Mouse (Mus musculus) liver, embryonic 14.5 days (tissue): ENCODE measurements around the gene Tmod4. TPM values are rescaled to one million over a fixed set of nuclear protein-coding genes. Genes with fewer than 3 reads are reported as not detected.
A peak's percentile ranks its signal among the peaks of the same experiment; 100 is the strongest.
"Not testable (repeated sequence)": the region's sequence is repeated elsewhere in the genome, so short reads cannot be mapped to it uniquely, and the experiment has no call there.

Source experiments
- ATAC-seq: fragments of 200-750 bp; cut with Nextera tagmentation; 2 replicates; pipeline ENCODE4 v1.8.0; 2017; ENCODE audit warnings: moderate number of reproducible peaks, mild to moderate bottlenecking, moderate library complexity; ENCODE audit not compliant: insufficient read depth
- DNase-seq, 3 experiments: peaks; one replicate each; pipeline ENCODE4 v3.0.0-alpha.2; 2012 to 2013; ENCODE audit warnings: low read depth in 3 of 3, low spot score in 3 of 3
- H3K27ac ChIP-seq: fragments of 300-500 bp; sonication (generic); 2 replicates; pipeline ENCODE4 v1.5.1; 2014; ENCODE audit warnings: moderate library complexity, mild to moderate bottlenecking, control low read depth, inconsistent platforms
- H3K27me3 ChIP-seq: fragments of 300-500 bp; sonication (generic); 2 replicates; pipeline ENCODE4 v1.6.1; 2014; ENCODE audit warnings: mild to moderate bottlenecking, low read length, moderate library complexity; ENCODE audit not compliant: control insufficient read depth, insufficient read depth
- H3K36me3 ChIP-seq: fragments of 300-500 bp; sonication (generic); replicated peaks from 2 replicates; pipeline ENCODE4 v1.6.1; 2014; ENCODE audit warnings: low read depth; ENCODE audit not compliant: control insufficient read depth, insufficient read depth
- H3K4me1 ChIP-seq, 2 experiments: fragments of 200-500 bp in 1 of 2; fragments of 300-500 bp in 1 of 2; sonication (generic) in 1 of 2; replicated peaks; 2 replicates each; pipeline ENCODE4 v1.6.1; 2012 to 2014; ENCODE audit warnings: antibody characterized with exemption in 1 of 2, inconsistent platforms in 1 of 2, low read length in 1 of 2; ENCODE audit not compliant: control insufficient read depth in 2 of 2, insufficient read depth in 2 of 2
- H3K4me2 ChIP-seq: fragments of 300-500 bp; sonication (generic); 2 replicates; pipeline ENCODE4 v1.6.1; 2014; ENCODE audit warnings: low read depth, mild to moderate bottlenecking, control low read depth, moderate library complexity
- H3K4me3 ChIP-seq, 2 experiments: fragments of 200-500 bp in 1 of 2; fragments of 300-500 bp in 1 of 2; sonication (generic) in 1 of 2; 2 replicates each; pipeline ENCODE4 v1.5.1; 2012 to 2014; ENCODE audit warnings: low read depth in 2 of 2, low read length in 2 of 2, mild to moderate bottlenecking in 2 of 2, control low read depth in 1 of 2, inconsistent platforms in 1 of 2, moderate library complexity in 1 of 2; ENCODE audit not compliant: insufficient read depth in 1 of 2
- H3K9ac ChIP-seq: fragments of 300-500 bp; sonication (generic); replicated peaks from 2 replicates; pipeline ENCODE4 v1.6.1; 2014; ENCODE audit warnings: mild to moderate bottlenecking, control low read depth, moderate library complexity
- H3K9me3 ChIP-seq: fragments of 300-500 bp; sonication (generic); 2 replicates; pipeline ENCODE4 v1.6.1; 2016; ENCODE audit warnings: low read length, mixed read lengths; ENCODE audit not compliant: control insufficient read depth
- CTCF ChIP-seq: IDR thresholded peaks from 2 replicates; pipeline ENCODE4 v1.5.1; 2016; ENCODE audit warnings: antibody characterized with exemption, low read depth, control low read depth
- EP300 ChIP-seq: IDR thresholded peaks from 2 replicates; pipeline ENCODE4 v1.6.1; 2016; ENCODE audit warnings: antibody characterized with exemption, low read depth
- WGBS: fragments of 180-500 bp; shearing (Covaris S2); extraction: QIAGEN DNeasy Blood & Tissue Kit; methylation state at CpG from one replicate; pipeline ENCODE4 v1.1.7; 2014; ENCODE audit not compliant: insufficient replicate concordance; 5-methylcytosine and 5-hydroxymethylcytosine counted together
- polyA plus RNA-seq, 2 experiments: library from polyadenylated mRNA; depleted of rRNA in 1 of 2; stranded (reverse) in 1 of 2; unstranded in 1 of 2; fragments of >200 nt; fragmentation: Nextera tagmentation in 1 of 2; extraction: Ambion mirVana in 1 of 2; gene quantifications; 2 replicates each; pipeline versions ENCODE4 v1.2.1 to v1.2.3; 2012 to 2014

Tmod4 gene
- polyA plus RNA-seq, 2 experiments = 0.15 to 0.32 TPM

DNA sequence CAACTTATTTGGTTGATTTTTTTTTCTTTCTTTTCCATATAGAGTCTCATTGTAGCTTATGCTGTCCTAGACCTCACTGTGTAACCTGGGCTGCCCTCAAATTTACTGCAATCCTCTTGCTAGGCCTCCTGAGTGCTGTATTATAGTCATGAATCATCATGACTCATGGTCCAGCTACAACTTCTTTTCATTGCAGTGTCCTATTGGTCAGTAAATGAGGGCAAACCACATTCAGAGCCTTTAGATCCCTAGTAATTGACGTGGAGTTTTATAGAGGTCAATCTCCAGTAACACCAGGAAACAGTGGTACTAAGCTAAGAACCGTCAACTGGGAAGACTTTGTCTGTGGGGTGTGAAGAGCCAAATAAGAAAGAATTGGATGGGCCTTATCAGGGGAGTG lies 6.5 kb upstream of the Tmod4 start:
- Histone ChIP-seq H3K36me3 (peaks cover 19% of the 10 kb centered on the region), H3K4me2 (no peak overlapping the region)

DNA sequence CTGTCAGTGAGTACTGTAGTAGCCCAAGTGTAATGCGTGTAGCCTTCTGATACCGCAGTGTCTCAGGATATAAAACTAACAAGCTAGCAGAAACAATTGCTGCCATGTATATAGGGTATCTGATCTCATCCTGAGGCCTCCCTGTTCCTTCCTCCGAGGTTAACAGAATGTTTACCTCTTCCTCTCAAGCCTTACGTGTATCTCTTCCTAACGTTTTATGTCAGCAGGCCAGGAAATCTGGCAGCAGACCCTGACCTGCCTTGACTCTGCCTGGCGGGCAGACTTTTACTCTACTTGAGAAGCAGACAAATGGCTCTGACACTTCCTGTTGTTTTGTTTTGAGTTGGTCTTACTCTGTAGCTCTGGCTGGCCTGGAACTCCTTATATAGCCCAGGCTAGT lies 2.7 kb upstream of the Tmod4 start:
- H3K4me3 ChIP-seq = no peak overlapping the region
- no peaks in the 10 kb centered on the region for H3K4me1 ChIP-seq
- H3K36me3 ChIP-seq = peaks cover 19% of the 10 kb centered on the region
- WGBS = 46% methylated on average over 6 of the region's 6 CpGs
- no peak overlapping the region for H3K27ac ChIP-seq
- DNase-seq (no peak), ATAC-seq (peak; percentile 44; the same call in 1 of the 2 replicates)
- no peaks in the 10 kb centered on the region for H3K27me3 ChIP-seq
- no peak overlapping the region for H3K4me2 ChIP-seq
- H3K9me3 ChIP-seq = no peaks in the 10 kb centered on the region
- no peak for TF ChIP-seq EP300
- TF ChIP-seq CTCF = no peak
- no peak overlapping the region for H3K9ac ChIP-seq

More for the DNA sequence above, 6.5 kb upstream of the Tmod4 start:
- H3K9ac ChIP-seq = no peak overlapping the region
- no peak overlapping the region for H3K4me3 ChIP-seq
- 80% methylated on average over 2 of the region's 2 CpGs for WGBS
- H3K27ac ChIP-seq = no peak overlapping the region
- no peaks in the 10 kb centered on the region for H3K9me3 ChIP-seq
- H3K27me3 ChIP-seq = no peaks in the 10 kb centered on the region
- no peak for ATAC-seq
- no peak for TF ChIP-seq EP300
- TF ChIP-seq CTCF = no peak
- H3K4me1 ChIP-seq = no peaks in the 10 kb centered on the region
- DNase-seq = no peak

DNA sequence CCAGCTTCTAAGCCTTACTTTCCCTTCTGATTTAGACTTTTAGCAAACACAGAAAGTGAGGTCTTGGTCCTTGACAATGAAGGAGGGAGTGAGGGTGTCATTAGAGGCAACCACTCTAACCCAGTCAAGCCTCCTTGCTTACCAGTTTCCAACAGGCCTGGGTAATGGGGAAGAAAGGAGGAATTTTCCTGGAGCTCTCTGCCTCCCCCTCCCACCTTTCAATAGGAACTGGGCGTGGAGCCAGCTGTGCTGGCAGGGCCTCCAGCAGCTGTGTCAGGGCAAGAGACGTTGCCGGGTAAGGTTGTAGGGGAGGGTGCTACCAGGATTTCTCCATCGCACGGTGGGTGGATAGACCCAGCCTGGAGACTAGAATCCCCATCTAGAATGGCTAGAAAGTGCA lies 696 bp downstream of the Tmod4 start:
- no peak overlapping the region for H3K27ac ChIP-seq
- no peak for TF ChIP-seq EP300
- no peaks in the 10 kb centered on the region for H3K9me3 ChIP-seq
- no peaks in the 10 kb centered on the region for H3K4me1 ChIP-seq
- no peak overlapping the region for H3K4me3 ChIP-seq
- 48% methylated on average over 5 of the region's 5 CpGs for WGBS
- no peak overlapping the region for H3K4me2 ChIP-seq
- H3K9ac ChIP-seq = no peak overlapping the region
- H3K36me3 ChIP-seq = peaks cover 10% of the 10 kb centered on the region
- no peak for ATAC-seq
- no peaks in the 10 kb centered on the region for H3K27me3 ChIP-seq
- no peak for DNase-seq

DNA sequence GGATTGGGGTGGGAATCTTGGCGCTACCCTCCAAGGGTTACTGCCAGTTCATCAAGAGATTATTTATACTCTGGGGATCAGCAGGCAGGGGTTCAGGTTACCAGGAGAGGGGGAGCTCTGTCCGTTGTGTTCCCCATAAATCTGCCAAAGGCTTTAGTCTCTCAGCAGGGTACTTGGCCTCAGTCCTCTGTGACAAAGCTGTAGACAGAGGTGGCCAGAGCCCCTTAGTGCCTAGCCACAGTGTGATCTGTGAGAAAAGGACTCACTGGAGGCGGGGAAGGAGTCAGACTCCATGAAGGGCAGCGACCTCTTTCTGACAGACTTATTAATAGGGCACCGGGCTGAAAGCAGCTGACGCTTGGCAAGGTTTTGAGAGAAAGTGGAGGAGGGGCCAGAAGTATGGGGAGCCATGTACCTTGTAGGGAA lies 5.0 kb downstream of the Tmod4 start:
- DNase-seq (no peak), ATAC-seq (no peak)
- Histone ChIP-seq H3K9me3 (no peaks in the 10 kb centered on the region), H3K27me3 (no peaks in the 10 kb centered on the region), H3K27ac (no peak overlapping the region), H3K36me3 (no peaks in the 10 kb centered on the region), H3K4me2 (no peak overlapping the region), H3K4me3 (no peak overlapping the region), H3K9ac (no peak overlapping the region), H3K4me1 (peaks cover 4 to 6% of the 10 kb centered on the region in 2 experiments)
- WGBS = 80% methylated on average over 6 of the region's 6 CpGs
- TF ChIP-seq CTCF (no peak), EP300 (no peak)

DNA sequence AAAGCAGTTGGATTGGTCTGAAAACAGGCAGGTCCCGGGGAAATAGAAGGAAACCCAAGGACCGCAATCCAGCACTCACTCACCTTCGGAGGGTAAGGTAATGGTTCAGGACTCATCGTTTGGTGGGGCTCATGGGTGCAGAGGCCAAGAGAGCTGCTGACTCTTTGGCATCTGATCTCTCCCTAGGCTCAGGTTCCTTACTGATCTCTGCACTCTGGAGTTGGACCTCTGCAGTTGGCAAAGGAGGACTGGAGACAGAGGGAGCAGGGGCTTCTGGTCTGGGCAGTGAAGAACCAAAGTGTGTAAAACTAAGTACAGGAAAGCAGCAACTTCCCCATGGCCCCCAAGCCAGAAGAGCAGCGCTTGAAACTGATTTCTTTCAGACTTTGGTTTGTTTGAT lies 5.8 kb downstream of the Tmod4 start:
- Histone ChIP-seq H3K4me1 (peaks cover 7 to 9% of the 10 kb centered on the region in 2 experiments), H3K9me3 (no peaks in the 10 kb centered on the region), H3K27me3 (no peaks in the 10 kb centered on the region), H3K9ac (no peak overlapping the region), H3K4me2 (no peak overlapping the region), H3K36me3 (no peaks in the 10 kb centered on the region), H3K27ac (no peak overlapping the region), H3K4me3 (no peak overlapping the region)
- DNase-seq (no peak), ATAC-seq (no peak)
- TF ChIP-seq CTCF (no peak), EP300 (no peak)
- 74% methylated on average over 5 of the region's 5 CpGs for WGBS

DNA sequence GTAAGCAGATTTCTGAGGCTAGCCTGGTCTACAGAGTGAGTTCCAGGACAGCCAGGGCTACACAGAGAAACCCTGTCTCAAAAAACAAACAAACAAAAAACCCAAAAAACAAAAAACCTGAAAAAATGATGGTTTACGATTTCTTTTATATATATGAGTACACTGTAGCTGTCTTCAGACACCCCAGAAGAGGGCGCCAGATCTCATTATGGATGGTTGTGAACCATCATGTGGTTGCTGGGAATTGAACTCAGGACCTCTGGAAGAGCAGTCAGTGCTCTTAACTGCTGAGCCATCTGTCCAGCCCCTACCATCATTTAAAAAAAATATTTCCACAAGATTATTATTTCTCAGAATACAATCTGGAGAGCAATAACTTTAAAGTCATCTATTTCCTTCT lies 8.1 kb downstream of the Tmod4 start:
- not testable (repeated sequence) for ATAC-seq, H3K9ac ChIP-seq, H3K4me3 ChIP-seq, DNase-seq, H3K36me3 ChIP-seq, H3K4me2 ChIP-seq, H3K9me3 ChIP-seq, H3K27me3 ChIP-seq, H3K27ac ChIP-seq
- peak; percentile 33 for TF ChIP-seq CTCF
- H3K4me1 ChIP-seq = peaks cover 10 to 18% of the 10 kb centered on the region in 2 experiments
- 72% methylated on average over 2 of the region's 2 CpGs for WGBS
